Mouse (Mus musculus): ENCODE results near the gene Kansl3. TPM values are rescaled to one million over a fixed set of nuclear protein-coding genes. Genes with fewer than 3 reads are reported as not detected.

Gene Kansl3
- polyA plus RNA-seq, 1 experiment from 2014 or later = 10.1 TPM

DNA sequence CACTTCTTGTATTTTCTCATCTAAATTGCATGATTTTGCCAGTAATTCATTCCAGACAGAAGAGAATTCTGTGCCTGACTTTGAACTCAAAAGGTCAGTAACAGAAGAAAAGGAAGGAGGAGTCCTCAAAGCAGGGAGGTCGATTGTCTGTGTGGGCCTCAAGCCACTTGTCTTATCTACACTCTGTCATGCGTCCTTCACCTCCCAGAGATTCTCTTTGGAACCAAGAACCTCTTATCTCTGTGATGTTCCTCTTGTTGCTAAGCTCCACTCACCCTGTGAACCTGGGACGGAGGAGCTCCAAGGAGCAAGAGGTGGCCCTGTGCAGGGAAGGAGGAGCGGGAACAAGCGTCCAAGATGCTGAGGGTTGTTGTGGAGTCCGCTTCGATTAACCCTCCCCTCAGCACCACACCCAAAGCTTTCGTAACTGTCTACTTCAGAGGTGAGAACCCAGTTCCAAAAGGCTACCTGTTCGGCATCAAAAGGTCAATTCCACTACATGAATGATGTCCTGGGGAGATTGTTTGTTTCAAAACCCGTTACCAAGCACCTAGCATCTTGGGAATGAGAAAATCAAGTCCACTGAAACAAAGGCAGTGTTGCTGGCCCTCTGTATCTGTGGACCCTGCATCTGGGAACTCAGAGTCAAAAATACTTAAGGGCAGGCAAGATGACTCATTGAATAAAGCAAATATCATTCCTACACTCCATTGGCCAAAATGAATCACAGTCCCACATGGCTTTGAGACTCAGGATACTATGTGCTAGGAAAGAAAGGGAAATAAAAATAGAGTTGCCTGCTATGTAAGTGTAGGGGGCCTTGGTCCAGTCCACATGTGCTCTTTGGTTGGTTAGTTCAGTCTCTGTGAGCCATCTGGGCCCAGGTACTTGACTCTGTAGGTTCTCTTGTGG lies 3.2 kb upstream of the Kansl3 start, which contains the start of gene Fer1l5:
Gene Fer1l5, plus strand, starts transcription at position 358 of the 912 bp plus-strand sequence.
- no peak within 1 kb of the TSS for H3K9ac ChIP-seq (replicated peaks)
- peaks cover 9% of the 10 kb centered on the region for H3K4me1 ChIP-seq (ENCODE audit: insufficient read depth)
- no peak within 1 kb of the TSS for H3K4me2 ChIP-seq (ENCODE audit: low read depth, low read length)
- H3K36me3 ChIP-seq (replicated peaks; ENCODE audit: insufficient read depth, low read length) = 0 out of 2 replicates have a peak, but pooled peaks cover 4% of the 10 kb centered on the region
- ATAC-seq (no peak), DNase-seq (no peak)
- H3K4me3 ChIP-seq (ENCODE audit: low read depth, low read length) = no peak within 1 kb of the TSS
- H3K27me3 ChIP-seq (ENCODE audit: insufficient read depth, low read length) = no peaks in the 10 kb centered on the region
- WGBS (ENCODE audit: insufficient replicate concordance) = 57% methylated on average over 10 of the region's 10 CpGs
- no peaks in the 10 kb centered on the region for H3K9me3 ChIP-seq (ENCODE audit: low read length)
- no peak for TF ChIP-seq CTCF (IDR thresholded peaks at IDR 0.05; ENCODE audit: low read depth)
- no peak for TF ChIP-seq EP300 (IDR thresholded peaks at IDR 0.05; ENCODE audit: low read depth)
- no peak within 1 kb of the TSS for H3K27ac ChIP-seq (ENCODE audit: low read depth)

DNA sequence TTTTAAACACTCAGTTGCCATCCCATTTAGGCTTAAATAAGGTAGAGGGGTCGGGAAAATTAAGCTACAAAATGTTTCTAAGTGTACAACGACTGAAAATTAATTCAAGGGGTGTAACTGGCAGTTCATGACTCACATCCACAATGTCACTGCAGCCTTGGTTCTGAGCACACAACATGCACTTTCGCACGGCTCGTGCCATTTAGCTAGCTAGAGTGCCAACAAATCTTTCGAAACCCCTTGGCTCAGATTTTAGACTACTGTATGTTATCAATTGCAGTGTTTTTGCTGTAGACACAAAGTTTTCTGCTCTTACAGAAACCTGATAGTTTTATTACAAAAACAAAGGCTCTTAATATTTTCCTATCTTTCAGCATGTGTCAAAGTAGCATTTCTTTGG lies 1.9 kb upstream of the Kansl3 start:
- no peak overlapping the region for H3K27ac ChIP-seq (ENCODE audit: low read depth)
- 79% methylated on average over 6 of the region's 6 CpGs for WGBS (ENCODE audit: insufficient replicate concordance)
- H3K27me3 ChIP-seq (ENCODE audit: insufficient read depth, low read length) = no peaks in the 10 kb centered on the region
- H3K4me2 ChIP-seq (ENCODE audit: low read depth, low read length) = no peak overlapping the region
- DNase-seq = no peak
- peaks cover 13% of the 10 kb centered on the region for H3K4me1 ChIP-seq (ENCODE audit: insufficient read depth)
- H3K36me3 ChIP-seq (replicated peaks; ENCODE audit: insufficient read depth, low read length) = peaks cover 5% of the 10 kb centered on the region; the same call in 1 of the 2 replicates
- H3K9ac ChIP-seq (replicated peaks) = no peak overlapping the region
- TF ChIP-seq CTCF (IDR thresholded peaks at IDR 0.05; ENCODE audit: low read depth) (no peak), EP300 (IDR thresholded peaks at IDR 0.05; ENCODE audit: low read depth) (no peak)
- no peak overlapping the region for H3K4me3 ChIP-seq (ENCODE audit: low read depth, low read length)
- H3K9me3 ChIP-seq (ENCODE audit: low read length) = no peaks in the 10 kb centered on the region
- ATAC-seq = no peak

DNA sequence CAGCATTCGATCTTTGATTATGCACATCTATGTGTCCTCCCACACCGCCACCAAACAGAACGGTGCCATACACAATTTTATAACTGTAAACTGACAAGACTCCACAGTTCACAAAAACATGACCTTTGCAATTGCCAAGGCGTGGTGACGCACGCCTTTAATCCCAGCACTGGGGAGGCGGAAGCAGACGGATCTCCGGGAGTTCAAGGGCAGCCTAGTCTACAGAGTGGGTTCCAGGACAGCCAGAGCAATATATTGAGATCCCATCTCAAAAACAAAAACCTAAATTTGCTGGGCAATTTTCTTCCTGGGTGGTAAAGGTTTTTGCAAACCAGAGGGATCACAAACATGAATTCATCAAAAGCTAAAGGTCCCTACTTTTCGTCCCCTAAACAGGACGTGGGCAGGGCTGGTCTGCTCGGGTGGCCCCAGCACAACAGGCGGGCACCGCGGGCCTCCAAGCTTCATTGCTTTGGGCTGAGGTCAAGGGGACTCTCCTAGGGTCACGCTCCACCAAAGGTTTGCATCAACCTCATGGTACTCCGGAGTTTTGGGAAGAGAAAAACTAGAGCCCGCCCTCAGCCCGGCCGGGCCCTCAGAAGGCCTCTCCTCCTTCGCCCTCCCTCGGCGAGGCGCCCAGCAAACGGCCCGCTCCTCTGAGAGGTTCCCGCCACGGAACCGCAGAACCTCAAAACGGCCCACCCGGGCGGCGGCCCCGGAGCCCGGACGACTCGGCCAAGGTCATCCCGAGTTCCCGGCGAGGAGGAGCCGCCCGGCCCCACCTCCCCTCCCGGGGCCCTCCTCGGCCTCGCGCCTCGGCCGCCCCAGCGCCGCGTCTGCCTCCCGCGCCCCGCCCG lies 641 bp downstream of the Kansl3 start:
- Histone ChIP-seq H3K9ac (replicated peaks) (peak overlapping the region; percentile 80), H3K9me3 (ENCODE audit: low read length) (no peaks in the 10 kb centered on the region), H3K27ac (ENCODE audit: low read depth) (peak overlapping the region; percentile 64), H3K4me1 (ENCODE audit: insufficient read depth) (peaks cover 13% of the 10 kb centered on the region), H3K4me2 (ENCODE audit: low read depth, low read length) (peak overlapping the region; percentile 75), H3K27me3 (ENCODE audit: insufficient read depth, low read length) (no peaks in the 10 kb centered on the region), H3K36me3 (replicated peaks; ENCODE audit: insufficient read depth, low read length) (peaks cover 24% of the 10 kb centered on the region), H3K4me3 (ENCODE audit: low read depth, low read length) (peak overlapping the region; percentile 64)
- DNase-seq (peak; percentile 45), ATAC-seq (peak; percentile 85)
- no peak for TF ChIP-seq EP300 (IDR thresholded peaks at IDR 0.05; ENCODE audit: low read depth)
- no peak for TF ChIP-seq CTCF (IDR thresholded peaks at IDR 0.05; ENCODE audit: low read depth)
- WGBS (ENCODE audit: insufficient replicate concordance) = 4% methylated on average over 48 of the region's 55 CpGs

DNA sequence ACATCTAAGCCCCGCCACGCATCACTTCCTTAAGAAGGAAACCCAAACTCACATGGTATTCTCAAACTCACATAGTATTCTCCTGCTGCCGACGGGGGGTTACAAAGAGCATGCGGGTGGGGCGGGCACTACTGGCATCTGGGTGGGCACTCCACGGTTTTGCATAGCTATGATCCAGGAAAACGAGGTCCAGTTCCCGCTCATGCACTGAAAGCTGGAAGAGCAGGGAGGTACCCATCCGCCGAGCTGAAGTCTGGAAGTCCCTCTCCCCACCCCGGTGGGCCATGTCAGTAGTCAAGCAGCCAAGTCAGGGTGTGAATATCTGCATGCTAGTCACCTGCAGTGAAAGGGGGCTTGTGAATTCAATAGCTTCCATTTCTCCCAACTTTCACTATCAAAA lies 1.3 kb downstream of the Kansl3 start:
- ATAC-seq (no peak), DNase-seq (no peak)
- peaks cover 26% of the 10 kb centered on the region for H3K36me3 ChIP-seq (replicated peaks; ENCODE audit: insufficient read depth, low read length)
- H3K4me1 ChIP-seq (ENCODE audit: insufficient read depth) = peaks cover 13% of the 10 kb centered on the region
- H3K4me2 ChIP-seq (ENCODE audit: low read depth, low read length) = peak overlapping the region; percentile 75
- WGBS (ENCODE audit: insufficient replicate concordance) = 53% methylated on average over 12 of the region's 12 CpGs
- H3K27me3 ChIP-seq (ENCODE audit: insufficient read depth, low read length) = no peaks in the 10 kb centered on the region
- H3K4me3 ChIP-seq (ENCODE audit: low read depth, low read length) = peak overlapping the region; percentile 64
- TF ChIP-seq EP300 (IDR thresholded peaks at IDR 0.05; ENCODE audit: low read depth) (no peak), CTCF (IDR thresholded peaks at IDR 0.05; ENCODE audit: low read depth) (no peak)
- no peaks in the 10 kb centered on the region for H3K9me3 ChIP-seq (ENCODE audit: low read length)
- peak overlapping the region; percentile 80; the same call in 1 of the 2 replicates for H3K9ac ChIP-seq (replicated peaks)
- no peak overlapping the region for H3K27ac ChIP-seq (ENCODE audit: low read depth)

DNA sequence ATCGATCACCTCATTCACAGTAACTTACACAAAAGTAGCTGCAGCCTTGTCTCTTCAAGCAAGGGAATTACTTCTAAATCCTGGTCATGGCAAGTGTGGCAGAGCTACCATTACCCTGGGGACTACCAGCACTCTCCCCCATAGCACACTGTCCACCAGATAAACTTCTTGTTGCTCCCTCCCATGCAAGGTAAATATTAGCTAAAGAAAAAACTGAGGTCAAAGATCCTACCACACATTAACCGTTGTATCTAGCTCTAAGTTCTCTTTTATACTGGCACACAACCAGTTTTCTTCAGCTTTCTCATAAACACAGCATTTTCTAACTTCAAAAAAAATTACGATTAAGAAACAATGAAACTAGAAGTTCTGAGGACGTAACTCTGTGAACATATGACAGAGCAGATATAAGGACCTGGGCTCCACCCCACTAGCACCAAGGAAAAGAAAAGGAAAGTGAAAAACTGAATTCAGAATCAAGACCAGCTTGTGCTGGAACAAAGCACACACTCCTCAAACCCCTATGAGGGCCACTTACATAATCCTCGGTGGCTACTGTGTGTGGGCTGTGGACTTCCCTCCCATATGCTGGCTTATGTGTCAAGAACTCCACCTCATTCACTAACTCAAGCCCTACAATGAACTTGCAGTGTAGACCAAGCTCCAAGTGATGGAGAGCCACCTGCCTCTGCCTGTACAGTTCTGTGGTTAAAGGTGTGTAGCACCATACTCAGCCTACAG lies 11.9 kb downstream of the Kansl3 start:
- H3K4me2 ChIP-seq (ENCODE audit: low read depth, low read length) = peak overlapping the region; percentile 22
- peak; percentile 85 for ATAC-seq
- no peaks in the 10 kb centered on the region for H3K9me3 ChIP-seq (ENCODE audit: low read length)
- H3K4me1 ChIP-seq (ENCODE audit: insufficient read depth) = peaks cover 15% of the 10 kb centered on the region
- no peaks in the 10 kb centered on the region for H3K27me3 ChIP-seq (ENCODE audit: insufficient read depth, low read length)
- 57% methylated on average over 5 of the region's 5 CpGs for WGBS (ENCODE audit: insufficient replicate concordance)
- no peak overlapping the region for H3K9ac ChIP-seq (replicated peaks)
- peak overlapping the region; percentile 64 for H3K27ac ChIP-seq (ENCODE audit: low read depth)
- no peak overlapping the region for H3K4me3 ChIP-seq (ENCODE audit: low read depth, low read length)
- TF ChIP-seq EP300 (IDR thresholded peaks at IDR 0.05; ENCODE audit: low read depth) (no peak), CTCF (IDR thresholded peaks at IDR 0.05; ENCODE audit: low read depth) (no peak)
- DNase-seq = no peak
- H3K36me3 ChIP-seq (replicated peaks; ENCODE audit: insufficient read depth, low read length) = peaks cover 63% of the 10 kb centered on the region
